Mouse (Mus musculus) CD8-positive naive resting alpha-beta T cell, adult 2 months (primary cell): ENCODE measurements at regions not wholly inside any gene's neighbourhood (a gene's known extent, or its start where the extent isn't known, plus 50 kb on each side); places are given as distances from the start of the nearest gene placed in this dataset.

Experiments used
- DNase-seq, 2 experiments: peaks; one replicate each; pipeline ENCODE4 v3.0.0; 2022; ENCODE audit warnings: low read depth in 2 of 2, low spot score in 2 of 2

DNA sequence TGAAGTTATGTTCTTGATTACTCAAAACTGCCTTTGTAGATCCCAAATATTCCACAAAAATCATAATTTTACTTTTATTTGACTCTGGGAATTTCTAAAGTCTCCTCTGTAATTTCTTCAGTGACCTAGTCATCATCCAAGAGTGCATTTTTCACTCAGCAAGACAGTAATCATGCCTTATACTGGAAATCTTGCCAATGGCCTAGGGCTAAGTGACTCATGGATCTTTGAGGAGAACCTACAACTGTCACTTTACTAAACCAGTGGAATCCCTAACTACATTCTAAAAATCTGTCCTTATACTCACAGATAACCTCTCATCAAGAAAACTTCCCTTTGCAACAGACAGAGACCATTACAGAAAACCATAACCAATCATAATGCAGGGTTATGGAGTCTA, 98.0 kb upstream of the Tbc1d5 start:
- DNase-seq = no peak

DNA sequence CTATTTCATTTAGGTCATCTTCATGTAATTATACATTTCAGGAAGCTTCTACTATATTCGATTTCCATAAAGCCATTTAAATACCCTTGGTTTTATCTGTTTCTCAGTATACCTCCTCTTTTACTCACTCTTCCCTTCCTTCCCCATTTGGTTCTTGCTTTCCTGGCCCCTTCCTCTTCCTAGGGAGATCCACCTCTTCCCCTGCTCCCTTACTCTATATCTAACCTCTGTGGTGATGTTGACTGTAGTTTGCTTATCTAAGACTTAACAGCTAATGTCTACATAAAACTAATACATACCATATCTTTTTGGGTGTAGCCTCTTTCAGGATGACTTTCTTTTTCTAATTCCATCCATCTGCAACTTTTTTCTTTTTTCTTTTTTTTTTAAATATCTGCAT, 92.9 kb upstream of the Tbc1d5 start:
- DNase-seq = no peak

DNA sequence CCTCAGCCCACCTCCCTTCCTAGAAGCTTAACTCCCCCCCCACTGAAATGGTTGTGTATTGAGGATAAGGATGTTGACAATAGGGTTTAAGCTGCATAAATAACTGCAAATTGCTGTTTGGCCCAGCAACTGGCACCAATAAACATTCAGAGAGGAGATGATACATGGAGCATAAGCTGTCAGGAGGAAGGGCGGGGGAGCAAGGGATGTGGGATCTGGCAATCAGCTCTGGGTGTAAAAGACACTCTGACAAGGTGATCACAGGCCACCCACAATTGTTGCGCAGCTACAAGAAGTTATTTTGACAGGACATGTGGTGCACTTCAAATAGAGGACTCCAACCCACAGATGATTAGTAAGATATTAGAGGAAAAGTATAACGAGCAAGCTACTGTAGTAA, 83.8 kb upstream of the Tbc1d5 start:
- no peak for DNase-seq

DNA sequence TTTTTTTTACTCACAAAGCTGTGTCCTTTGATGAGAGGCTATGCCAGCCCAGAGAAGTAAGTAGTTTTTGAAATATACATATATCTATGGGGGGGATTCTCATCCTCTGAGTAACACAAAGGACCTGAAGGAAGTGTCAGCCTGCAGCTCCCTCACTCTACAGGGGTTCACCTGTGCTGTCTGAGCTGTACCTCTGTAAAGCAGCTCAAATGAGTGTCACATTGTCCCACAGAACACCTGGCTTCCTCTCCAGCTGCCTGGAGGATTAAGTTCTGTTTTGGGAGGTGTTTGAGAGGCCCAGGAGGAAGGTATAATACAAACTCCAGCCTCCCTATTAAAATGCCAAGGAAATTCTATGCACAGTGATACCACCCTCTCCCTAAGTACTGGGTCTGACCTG, 83.3 kb upstream of the Tbc1d5 start:
- DNase-seq = no peak

DNA sequence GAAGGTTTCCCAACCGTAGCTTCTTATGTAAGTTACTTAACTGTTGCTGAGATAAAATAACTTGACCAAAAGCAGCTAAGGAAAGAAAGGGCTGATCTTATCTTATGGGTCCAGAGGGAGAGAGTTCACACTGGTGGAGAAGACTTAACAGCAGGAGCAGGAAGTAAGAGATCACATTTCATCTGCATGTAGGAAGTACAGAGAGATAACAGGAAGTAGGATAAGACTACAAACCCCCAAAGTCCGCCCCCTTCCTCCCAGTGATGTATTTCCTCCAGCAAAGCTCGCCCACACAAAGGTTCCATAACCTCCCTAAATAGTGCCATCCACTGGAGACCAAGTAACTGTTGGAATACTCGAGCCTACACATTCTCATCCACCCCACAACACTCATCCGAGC, 79.2 kb upstream of the Tbc1d5 start:
- no peak for DNase-seq

DNA sequence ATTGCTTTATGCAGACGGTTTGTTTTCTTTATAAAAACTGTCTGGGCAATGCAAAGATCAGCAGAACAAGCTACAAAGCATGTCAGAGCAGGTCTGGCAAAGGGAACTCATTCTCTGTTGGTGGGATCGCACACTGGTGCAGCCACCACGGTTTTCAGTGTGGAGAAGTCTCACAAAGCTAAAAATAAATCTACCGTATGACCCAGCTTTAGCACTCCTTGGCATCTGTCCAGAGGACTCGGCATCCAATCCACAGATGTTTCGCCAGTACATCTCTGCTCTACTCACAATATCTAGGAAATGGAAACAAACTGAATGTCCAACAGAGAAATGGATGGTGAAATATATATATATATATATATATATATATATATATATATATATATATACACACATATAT, 69.4 kb upstream of the Tbc1d5 start:
- no peak for DNase-seq

DNA sequence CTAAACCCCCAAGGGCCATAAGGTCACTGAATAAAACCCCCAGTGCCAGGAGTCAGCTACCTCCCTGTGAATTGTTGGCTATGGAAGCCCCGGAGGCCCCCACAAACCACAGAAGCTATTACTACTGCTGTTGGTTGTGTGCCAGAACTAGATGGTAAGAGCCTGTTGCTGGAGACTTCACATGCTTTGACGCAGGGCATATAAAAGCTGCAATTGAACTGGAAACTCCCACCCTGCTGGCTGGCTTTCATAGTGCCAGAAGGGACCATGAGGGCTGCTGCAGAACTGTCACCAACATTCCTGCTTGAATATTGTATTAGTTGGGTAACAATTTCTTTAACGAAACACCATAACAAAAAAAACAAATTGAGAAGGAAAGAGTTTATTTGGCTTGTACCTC, 66.9 kb upstream of the Tbc1d5 start:
- no peak for DNase-seq

DNA sequence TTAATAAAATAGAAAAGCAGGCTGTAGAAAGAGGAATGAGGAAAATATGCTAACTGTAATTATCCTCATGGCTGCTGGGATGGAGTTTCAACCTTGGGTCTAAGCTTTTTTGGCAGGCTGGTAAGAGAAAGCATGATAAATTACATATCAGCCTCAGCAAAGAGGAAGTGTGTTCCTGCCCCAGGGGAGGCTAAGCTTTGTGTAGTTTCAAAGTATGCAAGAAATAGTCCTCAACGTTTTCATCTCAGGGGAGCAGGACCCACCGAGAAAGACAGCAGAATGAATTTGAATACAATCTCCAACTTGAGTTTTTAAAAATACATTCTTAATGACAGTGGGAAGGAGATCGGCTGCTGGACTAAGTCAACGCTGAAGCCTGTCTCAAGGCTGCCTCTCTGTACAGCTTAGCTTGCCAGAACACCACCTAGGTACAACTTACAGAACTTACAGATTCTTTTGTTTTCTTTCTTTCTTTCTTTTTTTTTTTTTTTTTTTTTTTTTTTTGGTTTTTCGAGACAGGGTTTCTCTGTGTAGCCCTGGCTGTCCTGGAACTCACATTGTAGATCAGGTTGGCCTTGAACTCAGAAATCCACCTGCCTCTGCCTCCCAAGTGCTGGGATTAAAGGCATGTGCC, 61.3 kb upstream of the Tbc1d5 start:
- DNase-seq = no peak

DNA sequence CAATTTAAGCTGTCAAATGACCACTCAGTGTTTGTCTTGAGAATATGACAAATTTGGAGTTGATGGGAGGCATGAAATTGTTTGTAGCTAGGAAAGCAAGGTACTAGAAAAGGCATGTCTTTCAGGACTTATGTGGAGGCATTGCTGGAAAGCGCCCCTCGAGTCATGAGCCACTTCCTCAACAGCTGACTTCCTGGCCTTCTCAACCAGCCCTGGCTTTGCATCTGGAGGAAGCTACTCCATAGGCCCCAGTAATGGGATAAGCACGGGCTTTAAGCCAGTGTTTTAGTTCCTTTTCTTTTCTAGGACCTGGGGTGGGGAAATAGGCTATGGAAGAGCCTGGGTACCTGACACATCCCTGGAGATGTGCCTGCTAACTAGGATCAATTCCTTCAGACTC, 60.3 kb upstream of the Tbc1d5 start:
- DNase-seq = no peak
